Mouse (Mus musculus) monocyte, adult 2 months (primary cell): Measurements from ENCODE around the gene Wls.

Experiments used
- DNase-seq, 2 experiments: peaks; one replicate each; pipeline ENCODE4 v3.0.0; 2022; ENCODE audit warnings: low spot score in 2 of 2, low read depth in 1 of 2

The Wls gene

GRCm38 (mm10) chr3:159907329-159907728, 67.9 kb downstream of the Wls start:
- DNase-seq = no peak

DNA sequence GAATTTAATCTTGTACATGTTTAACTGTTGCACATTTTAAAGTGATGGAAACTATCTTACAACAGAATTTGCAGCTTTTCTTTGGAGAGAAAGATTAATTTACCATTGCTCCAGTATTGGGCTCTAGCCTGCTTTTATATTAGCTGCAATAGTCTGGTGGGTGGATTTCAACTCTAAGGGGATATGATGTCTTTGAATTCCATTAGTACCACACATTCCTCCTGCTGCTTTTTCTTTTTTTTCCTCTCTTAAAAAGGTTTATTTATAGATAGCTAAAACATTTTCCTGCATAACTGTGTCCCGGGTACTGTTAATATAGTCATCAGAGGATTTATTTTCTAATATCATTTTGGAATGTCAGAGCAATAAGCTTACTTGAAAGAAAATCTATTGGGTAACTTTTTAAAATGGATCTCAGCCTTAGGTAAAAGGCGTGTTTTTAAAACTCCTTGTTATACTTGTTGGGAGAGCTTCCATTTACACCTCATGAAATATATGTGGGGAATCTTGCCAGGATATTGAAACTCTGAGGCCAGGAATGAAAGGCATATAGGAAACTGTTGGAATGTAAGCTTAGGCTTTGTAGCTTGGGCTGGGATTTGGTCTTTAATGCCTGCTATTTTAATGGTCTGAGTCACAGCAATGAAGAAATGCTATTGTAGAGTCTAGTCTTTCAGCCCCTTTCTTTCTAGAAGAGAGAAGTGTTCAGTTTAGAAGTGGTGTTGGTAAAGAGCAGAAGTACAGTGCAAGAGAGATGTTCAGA, 78.0 kb downstream of the Wls start:
- DNase-seq = no peak
